Mouse (Mus musculus) lung, adult 2 months (tissue): ENCODE data around the gene Cct8l1.

Experiments
- CTCF ChIP-seq: fragments of 200-500 bp; IDR thresholded peaks from 2 replicates; pipeline ENCODE4 v1.5.1; 2011; ENCODE audit warnings: mild to moderate bottlenecking, low read length, control low read depth; ENCODE audit not compliant: insufficient read depth
- POLR2A ChIP-seq: fragments of 200-500 bp; IDR thresholded peaks from 2 replicates; pipeline ENCODE4 v1.6.1; 2011; ENCODE audit warnings: low read depth, mild to moderate bottlenecking, control low read depth, low read length, borderline replicate concordance; ENCODE audit errors: extremely low read depth

- no peak for TF ChIP-seq CTCF
- TF ChIP-seq POLR2A = no peak
These were observed 14.8 kb downstream of the Cct8l1 start for GRCm38 (mm10) chr5:25530629-25531028.
